Mouse (Mus musculus) brain, embryonic 14.5 days (tissue): Measurements from ENCODE around the gene Lrrc8c. TPM values are rescaled to one million over a fixed set of nuclear protein-coding genes. Genes with fewer than 3 reads are reported as not detected.

ENCODE experiments used
- DNase-seq: peaks from one replicate; pipeline ENCODE4 v3.0.0-alpha.2; 2011; ENCODE audit warnings: low read depth
- CTCF ChIP-seq: fragments of 200-500 bp; IDR thresholded peaks from 2 replicates; pipeline ENCODE4 v1.5.1; 2012; ENCODE audit warnings: inconsistent platforms, mild to moderate bottlenecking, moderate library complexity, borderline replicate concordance; ENCODE audit not compliant: insufficient read depth, insufficient read length; ENCODE audit errors: extremely low read depth
- POLR2A ChIP-seq: fragments of 200-500 bp; IDR thresholded peaks from 2 replicates; pipeline ENCODE4 v1.6.1; 2012; ENCODE audit warnings: mild to moderate bottlenecking, inconsistent platforms, borderline replicate concordance; ENCODE audit not compliant: poor library complexity, insufficient read depth, insufficient read length, severe bottlenecking; ENCODE audit errors: extremely low read depth
- polyA plus RNA-seq: library from polyadenylated mRNA; depleted of rRNA; stranded (reverse); fragments of >200 nt; gene quantifications from 2 replicates; pipeline ENCODE4 v1.2.3, GENCODE M21; 2012

Gene Lrrc8c
- polyA plus RNA-seq, 1 experiment, result 14.8 TPM

DNA sequence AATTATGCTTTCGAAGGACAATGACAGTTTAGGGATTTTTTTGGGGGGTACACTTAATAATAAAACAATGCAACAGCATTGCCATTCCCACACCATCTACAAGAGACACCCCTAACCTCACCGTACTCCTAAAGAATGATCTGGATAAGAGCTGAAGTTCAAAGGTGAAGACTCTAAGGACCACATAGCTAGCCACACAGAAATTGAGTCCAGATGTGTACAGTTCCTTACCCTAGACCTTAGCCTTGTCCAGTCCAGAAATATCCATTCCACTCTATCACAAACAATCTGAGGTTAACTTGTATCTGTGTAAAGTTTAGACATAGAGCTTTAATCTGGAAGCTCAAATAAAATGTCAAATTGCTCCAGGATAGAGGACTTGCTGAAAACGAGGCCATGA lies 2.9 kb upstream of the Lrrc8c start:
- TF ChIP-seq CTCF (no peak), POLR2A (no peak)
- no peak for DNase-seq

DNA sequence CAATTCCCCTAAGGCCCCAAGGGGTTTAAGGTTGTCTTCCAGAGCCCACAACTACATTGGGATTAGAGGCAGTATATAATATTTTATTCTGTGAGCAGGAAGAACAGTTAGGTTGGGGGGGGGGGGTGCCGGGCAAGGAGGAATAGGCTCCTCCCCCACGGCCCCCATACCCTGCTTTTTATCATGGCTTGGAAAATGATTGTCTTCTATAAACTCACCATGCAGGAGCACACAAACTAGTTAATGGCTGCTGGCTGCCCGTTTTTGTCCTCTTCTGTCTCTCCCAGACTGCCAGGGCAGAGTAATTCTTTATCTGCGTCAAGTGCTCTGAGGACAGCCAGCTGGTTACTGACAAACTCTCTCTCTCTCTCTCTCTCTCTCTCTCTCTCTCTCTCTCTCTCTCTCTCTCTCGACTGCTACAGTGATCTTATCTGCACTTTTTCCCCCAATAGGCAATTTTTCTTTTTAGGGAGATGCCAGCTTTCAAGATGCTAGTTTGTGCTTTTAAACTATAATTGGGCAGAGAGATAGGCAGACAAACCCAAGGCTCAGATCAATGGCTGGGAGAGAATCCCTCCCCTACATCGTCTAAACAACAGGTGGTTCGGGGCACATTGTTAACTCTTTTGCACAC lies 1.1 kb upstream of the Lrrc8c start:
- DNase-seq, result peak; percentile 49
- TF ChIP-seq POLR2A (no peak), CTCF (no peak)

DNA sequence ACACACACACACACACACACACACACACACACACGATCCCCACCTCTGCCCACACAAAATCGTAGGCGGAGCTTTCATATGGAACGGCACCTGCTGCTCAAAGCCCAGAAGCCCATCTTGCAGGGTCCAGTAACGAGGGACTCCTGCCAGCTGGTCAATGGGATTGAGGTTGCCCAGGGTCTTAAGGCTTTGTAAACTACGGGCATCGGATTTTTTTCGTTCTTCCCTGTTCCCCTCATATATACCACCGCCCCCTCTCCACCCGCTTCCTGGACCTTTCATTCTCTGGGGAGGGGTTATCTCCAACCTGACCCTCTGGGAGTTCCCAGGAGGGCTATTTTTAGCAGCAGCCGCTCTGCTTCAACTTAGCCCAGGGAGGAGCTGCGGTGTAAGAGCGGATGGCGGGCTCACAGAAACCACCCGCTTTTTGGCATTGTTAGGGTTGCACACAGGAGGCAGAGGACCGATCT lies 527 bp upstream of the Lrrc8c start:
- TF ChIP-seq CTCF (no peak), POLR2A (no peak)
- peak; percentile 72 for DNase-seq

DNA sequence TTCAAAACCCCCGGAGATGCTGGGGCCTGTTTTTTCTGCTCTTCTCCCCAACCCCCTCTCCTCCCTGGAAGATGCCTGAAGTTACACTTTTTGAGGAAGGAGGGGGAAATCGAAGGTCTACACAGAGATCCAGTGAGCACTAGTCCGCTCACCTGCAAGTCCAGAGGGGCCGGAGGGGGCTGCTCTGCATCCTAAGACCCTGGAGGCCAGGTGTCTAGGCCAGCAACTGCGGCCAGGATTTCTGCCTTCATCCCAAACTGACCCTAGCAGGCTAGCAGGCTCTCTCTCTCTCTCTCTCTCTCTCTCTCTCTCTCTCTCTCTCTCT lies 750 bp downstream of the Lrrc8c start:
- no peak for DNase-seq
- no peak for TF ChIP-seq POLR2A
- no peak for TF ChIP-seq CTCF

DNA sequence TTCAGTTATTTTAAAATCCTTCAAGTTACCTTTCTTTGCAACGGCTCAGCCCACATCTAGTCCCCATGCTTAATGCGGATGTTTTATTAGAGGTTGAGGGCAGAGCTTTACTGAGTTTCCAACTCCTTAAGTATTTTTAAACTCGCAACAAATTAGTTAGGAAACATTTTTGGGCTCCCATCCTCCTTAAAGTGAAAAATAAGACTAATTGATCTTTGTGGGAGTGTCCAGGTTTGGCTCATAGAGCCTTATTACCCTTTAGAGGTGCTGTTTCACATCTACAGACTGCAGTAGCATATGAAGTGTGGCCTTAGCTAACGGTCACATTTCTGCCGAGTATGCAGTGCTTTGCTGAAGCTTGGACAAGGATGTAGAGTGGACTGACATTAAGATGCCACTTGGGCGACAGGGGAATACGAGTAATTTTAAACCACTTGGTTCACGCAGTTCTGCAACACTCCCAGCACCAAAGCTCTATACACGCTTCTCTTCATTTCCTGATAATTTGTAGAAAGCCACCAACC lies 1.3 kb downstream of the Lrrc8c start:
- DNase-seq, result peak; percentile 14
- TF ChIP-seq CTCF, result no peak
- TF ChIP-seq POLR2A, result no peak

DNA sequence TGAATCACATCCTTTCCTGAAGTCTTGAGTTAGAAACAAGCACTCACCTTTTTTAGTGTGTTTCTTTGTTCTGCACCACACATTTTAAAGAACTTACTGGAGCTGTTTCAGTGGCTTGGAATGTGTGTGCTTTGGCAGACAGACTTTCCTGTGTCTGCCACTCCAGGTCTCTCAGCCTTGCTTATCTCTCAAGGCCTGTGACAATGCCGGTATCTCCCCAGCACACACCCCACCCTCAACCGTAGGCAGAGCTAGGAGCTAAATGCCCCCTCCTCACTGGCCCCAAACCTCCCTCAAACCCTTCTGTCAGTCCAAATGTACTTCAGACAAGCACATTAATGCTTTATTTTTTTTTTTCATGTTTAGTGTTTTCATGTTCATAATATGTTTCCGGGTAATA lies 4.3 kb downstream of the Lrrc8c start:
- no peak for DNase-seq
- no peak for TF ChIP-seq POLR2A
- no peak for TF ChIP-seq CTCF

DNA sequence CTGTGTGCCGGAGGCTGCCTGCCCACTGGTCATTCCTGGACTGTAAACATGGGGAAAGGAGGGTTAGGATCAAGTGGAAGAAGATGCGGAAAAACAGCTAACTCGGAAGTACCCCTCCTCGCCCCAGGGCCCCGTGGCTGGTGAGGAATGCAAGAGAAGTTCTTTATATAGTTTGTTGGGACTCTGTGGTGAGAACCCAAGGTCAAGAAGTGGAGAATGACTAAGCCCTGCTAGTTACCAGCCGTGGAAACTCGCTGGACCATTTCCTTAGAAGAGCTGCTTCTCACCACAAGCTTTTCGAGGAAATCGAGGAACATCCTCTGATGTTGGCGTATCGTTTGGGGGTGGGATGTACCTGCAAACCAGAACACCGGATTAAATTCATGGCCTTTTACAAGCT lies 5.8 kb downstream of the Lrrc8c start:
- DNase-seq, result no peak
- no peak for TF ChIP-seq POLR2A
- TF ChIP-seq CTCF, result no peak

- no peak for TF ChIP-seq CTCF
- TF ChIP-seq POLR2A, result no peak
- no peak for DNase-seq
These were observed 7.0 kb downstream of the Lrrc8c start for GRCm38 (mm10) chr5:105526107-105526645.

- no peak for DNase-seq
- TF ChIP-seq POLR2A (no peak), CTCF (no peak)
These were observed 7.6 kb downstream of the Lrrc8c start for GRCm38 (mm10) chr5:105526766-105527165.

DNA sequence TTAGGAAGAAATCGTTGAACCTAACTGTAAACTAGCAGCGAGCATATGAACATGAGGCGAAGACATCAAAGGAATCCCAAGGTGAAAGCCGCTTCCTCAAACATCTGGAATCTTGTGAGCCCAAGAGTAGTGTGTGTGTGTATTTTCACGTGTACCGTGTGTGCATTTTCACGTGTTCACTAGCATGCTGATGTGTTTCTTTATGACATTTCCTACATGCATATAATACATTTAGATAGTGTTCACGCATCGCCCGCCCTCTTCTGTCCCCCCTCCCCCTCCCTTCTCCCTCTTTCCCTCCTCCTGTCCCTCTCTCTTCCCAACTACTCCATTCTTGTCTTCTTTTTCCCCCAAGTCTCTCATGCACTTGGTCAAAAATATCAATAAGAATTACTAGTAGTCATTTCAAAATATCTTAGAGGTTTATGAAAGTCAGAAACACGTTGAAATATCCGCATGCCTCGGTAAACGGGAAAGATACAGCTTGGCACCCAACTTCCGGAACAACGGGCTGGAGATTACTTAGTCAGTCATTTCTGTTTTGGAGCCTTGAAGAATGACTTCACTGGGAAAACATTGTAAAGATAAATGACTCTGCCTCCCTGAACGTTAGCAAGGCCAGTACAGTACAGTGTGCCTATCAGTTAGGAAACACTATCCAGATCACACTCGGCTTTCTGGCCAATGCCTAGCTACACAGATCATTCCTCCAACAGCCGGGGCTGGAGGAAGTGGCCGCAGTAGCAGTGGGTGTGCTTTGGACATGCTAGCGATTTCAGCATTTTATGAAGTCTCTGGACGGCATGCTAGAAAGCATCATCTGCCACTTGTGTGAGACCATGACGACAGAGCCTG lies 8.5 kb downstream of the Lrrc8c start:
- TF ChIP-seq CTCF (no peak), POLR2A (no peak)

DNA sequence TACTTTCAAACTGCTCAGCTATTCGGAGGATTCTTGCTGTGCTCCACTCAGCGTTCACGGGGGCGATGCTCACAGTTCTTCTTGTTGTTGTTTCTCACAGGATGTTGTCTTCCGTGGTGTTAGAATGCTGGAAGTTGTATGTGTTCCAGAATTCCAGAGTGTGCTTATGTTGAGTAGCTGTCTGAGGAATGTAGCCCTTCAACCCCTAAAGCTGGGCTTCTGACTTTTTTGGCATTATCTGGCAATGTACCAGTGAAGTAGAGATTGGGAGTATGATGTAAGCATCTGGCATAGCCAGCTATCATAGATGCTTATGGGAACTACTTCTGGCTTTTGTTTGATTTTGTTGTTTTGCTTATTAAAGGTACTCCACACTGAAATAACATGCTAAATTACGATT lies 11.4 kb downstream of the Lrrc8c start:
- DNase-seq, result no peak
- no peak for TF ChIP-seq CTCF

More for the DNA sequence above, 8.5 kb downstream of the Lrrc8c start:
- no peak for DNase-seq

- no peak for DNase-seq
- TF ChIP-seq CTCF (no peak), POLR2A (no peak)
These were observed 16.0 kb downstream of the Lrrc8c start for GRCm38 (mm10) chr5:105535186-105535585.

- no peak for DNase-seq
These were observed 17.0 kb downstream of the Lrrc8c start for GRCm38 (mm10) chr5:105536172-105536571.

More at GRCm38 (mm10) chr5:105536172-105536571, 17.0 kb downstream of the Lrrc8c start:
- TF ChIP-seq CTCF, result no peak
- no peak for TF ChIP-seq POLR2A
